16 mouse cellular contexts compared by ENCODE assay signal in the genomic region with DNA sequence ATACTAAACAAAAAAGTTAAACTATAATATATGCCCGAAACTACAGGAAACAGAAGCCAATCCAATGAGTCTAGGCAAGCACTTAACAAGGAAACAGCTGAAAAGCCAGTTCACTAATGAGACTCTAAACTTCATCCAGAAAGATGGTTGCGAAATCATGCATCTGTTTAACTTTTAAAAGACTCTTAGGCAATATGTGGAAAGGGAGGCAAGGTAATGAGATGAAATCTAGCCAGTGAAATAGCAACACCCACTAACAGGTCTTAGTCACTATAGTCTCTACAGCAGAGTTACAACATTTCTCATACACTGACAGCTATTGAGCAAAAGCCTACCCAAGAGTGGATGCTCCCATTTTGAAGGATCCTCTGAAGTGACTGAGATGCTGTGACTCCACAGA.
DNase-seq lines count a peak whose midpoint lies in the region; ATAC-seq and TF ChIP-seq lines count a peak whose summit lies in the region.
"Had no signal": no experiment of that assay in that cellular context is flagged by ENCODE, and none has a peak within 500 bp of the region (broad histone marks: within the 10 kb centered on the region; RNA-seq: fewer than 3 reads in every experiment).

No protein-coding gene starts in this region.

- H3K9me3 ChIP-seq in lung, postnatal 0 days (ENCODE audit: low read length) = no peaks in the 10 kb centered on the region
- H3K9me3 ChIP-seq in liver, postnatal 0 days (ENCODE audit: low read length) = no peaks in the 10 kb centered on the region
- H3K9me3 ChIP-seq: forebrain, embryonic 15.5 days; midbrain, embryonic 15.5 days had no signal

- peak; percentile 63 for TF ChIP-seq EP300 in lung, postnatal 0 days (IDR thresholded peaks at IDR 0.05)
- TF ChIP-seq EP300 in liver, postnatal 0 days (IDR thresholded peaks at IDR 0.05; ENCODE audit: low read depth) = peak; percentile 65

- DNase-seq in heart, adult 8-10 months (ENCODE audit: low spot score) = peak; percentile 51
- DNase-seq in heart, postnatal 25 days (ENCODE audit: low spot score) = no peak
- peak; percentile 96 for DNase-seq in lung, postnatal 0 days (ENCODE audit: low spot score)
- DNase-seq in lung, postnatal 4 days = no peak
- no peak for DNase-seq in liver, postnatal 0 days
- peak; percentile 46 for DNase-seq in yolk sac, embryonic 10.5 days (ENCODE audit: low spot score)
- DNase-seq in thymus, postnatal 0 days (ENCODE audit: low spot score) = no peak
- DNase-seq: cerebellum, adult 9-10 months; gastrocnemius, postnatal 10 days; kidney, postnatal 4 days; thymus, postnatal 25 days had no signal

- no peaks in the 10 kb centered on the region for H3K27me3 ChIP-seq in lung, postnatal 0 days (replicated peaks; ENCODE audit: insufficient read depth, low read length)
- H3K27me3 ChIP-seq in liver, postnatal 0 days (ENCODE audit: insufficient read depth, low read length) = no peaks in the 10 kb centered on the region
- H3K27me3 ChIP-seq: forebrain, embryonic 15.5 days; midbrain, embryonic 15.5 days had no signal

- no peak overlapping the region for H3K4me3 ChIP-seq in lung, postnatal 0 days (ENCODE audit: low read depth, low read length)
- no peak overlapping the region for H3K4me3 ChIP-seq in liver, postnatal 0 days (ENCODE audit: low read depth, low read length)
- H3K4me3 ChIP-seq: forebrain, embryonic 15.5 days; left cerebral cortex, adult 2 months; midbrain, embryonic 15.5 days had no signal

- no peak overlapping the region for H3K4me2 ChIP-seq in lung, postnatal 0 days (replicated peaks; ENCODE audit: low read depth, low read length)
- no peak overlapping the region for H3K4me2 ChIP-seq in liver, postnatal 0 days (ENCODE audit: low read depth, low read length)
- H3K4me2 ChIP-seq: forebrain, embryonic 15.5 days; midbrain, embryonic 15.5 days had no signal

- no peak overlapping the region for H3K27ac ChIP-seq in lung, postnatal 0 days (ENCODE audit: low read length)
- peak overlapping the region; percentile 87 for H3K27ac ChIP-seq in liver, postnatal 0 days (ENCODE audit: low read depth)
- H3K27ac ChIP-seq: forebrain, embryonic 15.5 days; left cerebral cortex, adult 2 months; midbrain, embryonic 15.5 days had no signal

- peak; percentile 90 for ATAC-seq in lung, postnatal 0 days
- peak; percentile 69 for ATAC-seq in liver, postnatal 0 days
- no peak for ATAC-seq in activated CD4-positive, CD25-positive, alpha-beta regulatory T cell, adult 4 months
- ATAC-seq: forebrain, embryonic 15.5 days; inflammation-experienced regulatory T-cells, adult 6 months; midbrain, embryonic 15.5 days had no signal

- no peaks in the 10 kb centered on the region for H3K4me1 ChIP-seq in lung, postnatal 0 days (ENCODE audit: insufficient read depth, low read depth, low read length)
- 0 out of 2 replicates have a peak, but pooled peaks cover 3% of the 10 kb centered on the region for H3K4me1 ChIP-seq in liver, postnatal 0 days (ENCODE audit: insufficient read depth)
- H3K4me1 ChIP-seq: forebrain, embryonic 15.5 days; midbrain, embryonic 15.5 days had no signal

- H3K36me3 ChIP-seq in lung, postnatal 0 days (ENCODE audit: insufficient read depth, low read length) = no peaks in the 10 kb centered on the region
- H3K36me3 ChIP-seq in liver, postnatal 0 days (replicated peaks; ENCODE audit: insufficient read depth, low read length) = no peaks in the 10 kb centered on the region
- H3K36me3 ChIP-seq: forebrain, embryonic 15.5 days; midbrain, embryonic 15.5 days had no signal

- intact Hi-C loops in heart, postnatal 25 days (cut with DNase I) = no loop called here

- no peak for TF ChIP-seq CTCF in lung, postnatal 0 days (IDR thresholded peaks at IDR 0.05)
- no peak for TF ChIP-seq CTCF in liver, postnatal 0 days (IDR thresholded peaks at IDR 0.05; ENCODE audit: low read depth)

- 30% methylated on average over 2 of the region's 2 CpGs for WGBS in lung, postnatal 0 days
- 42% methylated on average over 2 of the region's 2 CpGs for WGBS in liver, postnatal 0 days (ENCODE audit: insufficient replicate concordance)

- no peak overlapping the region for H3K9ac ChIP-seq in lung, postnatal 0 days (replicated peaks; ENCODE audit: low read depth)
- no peak overlapping the region for H3K9ac ChIP-seq in liver, postnatal 0 days (replicated peaks)
- H3K9ac ChIP-seq: forebrain, embryonic 15.5 days; midbrain, embryonic 15.5 days had no signal

Comparison
In these comparisons a context has a peak if more than half of its experiments do, and no peak if none do; other contexts are left out.
1. DNase-seq: peak in heart, adult 8-10 months (single experiment), lung, postnatal 0 days (single experiment) and yolk sac, embryonic 10.5 days (single experiment); none in heart, postnatal 25 days (single experiment), lung, postnatal 4 days (0 of 2), liver, postnatal 0 days (single experiment) and thymus, postnatal 0 days (single experiment).